Mouse (Mus musculus): ENCODE measurements around the gene Ppm1f.

GRCm38 (mm10) chr16:16896015-16896381 is 271 bp upstream of the Ppm1f start:
- TF ChIP-seq FLI1 (IDR thresholded peaks at IDR 0.05; ENCODE audit: low read length) = no peak
- TF ChIP-seq GATA1 (IDR thresholded peaks at IDR 0.05; ENCODE audit: borderline replicate concordance, low read length) = no peak
